Mouse (Mus musculus): ENCODE results near the gene Fev. TPM values are rescaled to one million over a fixed set of nuclear protein-coding genes. Genes with fewer than 3 reads are reported as not detected.

The Fev gene
- polyA plus RNA-seq, 1 experiment from 2014 or later = not detected

GRCm38 (mm10) chr1:74859223-74859984 is 25.8 kb downstream of the Fev start:
- H3K9me3 ChIP-seq = no peaks in the 10 kb centered on the region
- H3K27me3 ChIP-seq = 0 out of 2 replicates have a peak, but pooled peaks cover 8% of the 10 kb centered on the region
- no peaks in the 10 kb centered on the region for H3K36me3 ChIP-seq
- 36% methylated on average over 6 of the region's 6 CpGs for WGBS
- peak overlapping the region; percentile 85 for H3K4me2 ChIP-seq
- no peak overlapping the region for H3K27ac ChIP-seq (replicated peaks)
- ATAC-seq (ENCODE audit: low read depth) = no peak
- H3K4me3 ChIP-seq = peak overlapping the region; percentile 91
- peaks cover 48% of the 10 kb centered on the region for H3K4me1 ChIP-seq (replicated peaks)
- peak overlapping the region; percentile 96; the same call in 1 of the 2 replicates for H3K9ac ChIP-seq

GRCm38 (mm10) chr1:74858805-74859204 is 26.4 kb downstream of the Fev start:
- H3K4me1 ChIP-seq (replicated peaks) = peaks cover 54% of the 10 kb centered on the region
- H3K4me3 ChIP-seq = peak overlapping the region; percentile 91
- H3K9ac ChIP-seq = peak overlapping the region; percentile 96
- WGBS = 9% methylated on average over 16 of the region's 16 CpGs
- H3K4me2 ChIP-seq = peak overlapping the region; percentile 85
- peak overlapping the region; percentile 39 for H3K27ac ChIP-seq (replicated peaks)
- 0 out of 2 replicates have a peak, but pooled peaks cover 8% of the 10 kb centered on the region for H3K27me3 ChIP-seq
- no peaks in the 10 kb centered on the region for H3K36me3 ChIP-seq
- H3K9me3 ChIP-seq = no peaks in the 10 kb centered on the region
- ATAC-seq (ENCODE audit: low read depth) = no peak

- Histone ChIP-seq H3K9ac (peak overlapping the region; percentile 96), H3K4me2 (peak overlapping the region; percentile 85), H3K4me3 (peak overlapping the region; percentile 91), H3K9me3 (no peaks in the 10 kb centered on the region), H3K36me3 (no peaks in the 10 kb centered on the region), H3K4me1 (replicated peaks) (peaks cover 57% of the 10 kb centered on the region), H3K27me3 (peaks cover 8% of the 10 kb centered on the region; the same call in 1 of the 2 replicates), H3K27ac (replicated peaks) (peak overlapping the region; percentile 78)
- peak; percentile 56 for ATAC-seq (ENCODE audit: low read depth)
- under 1% methylated on average over 29 of the region's 29 CpGs for WGBS
These were observed 27.0 kb downstream of the Fev start for GRCm38 (mm10) chr1:74858171-74858719.

- 7% methylated on average over 4 of the region's 4 CpGs for WGBS
- Histone ChIP-seq H3K27me3 (peaks cover 14% of the 10 kb centered on the region), H3K4me1 (replicated peaks) (peaks cover 57% of the 10 kb centered on the region), H3K9me3 (no peaks in the 10 kb centered on the region), H3K36me3 (no peaks in the 10 kb centered on the region), H3K4me3 (peak overlapping the region; percentile 91), H3K27ac (replicated peaks) (peak overlapping the region; percentile 78), H3K9ac (peak overlapping the region; percentile 96), H3K4me2 (peak overlapping the region; percentile 85)
- ATAC-seq (ENCODE audit: low read depth) = no peak
These were observed 27.5 kb downstream of the Fev start for GRCm38 (mm10) chr1:74857677-74858076.

- Histone ChIP-seq H3K9me3 (no peaks in the 10 kb centered on the region), H3K36me3 (no peaks in the 10 kb centered on the region), H3K4me3 (peak overlapping the region; percentile 91), H3K4me2 (peak overlapping the region; percentile 85), H3K9ac (peak overlapping the region; percentile 96), H3K27me3 (peaks cover 18% of the 10 kb centered on the region), H3K27ac (replicated peaks) (no peak overlapping the region; the same call in 1 of the 2 replicates), H3K4me1 (replicated peaks) (peaks cover 58% of the 10 kb centered on the region)
- ATAC-seq (ENCODE audit: low read depth) = no peak
- WGBS = 4% methylated on average over 20 of the region's 20 CpGs
These were observed 28.0 kb downstream of the Fev start for GRCm38 (mm10) chr1:74857201-74857600.

GRCm38 (mm10) chr1:74856791-74857190 is 28.4 kb downstream of the Fev start:
- peak overlapping the region; percentile 85 for H3K4me2 ChIP-seq
- H3K9ac ChIP-seq = peak overlapping the region; percentile 96
- no peaks in the 10 kb centered on the region for H3K9me3 ChIP-seq
- no peak overlapping the region for H3K27ac ChIP-seq (replicated peaks)
- H3K36me3 ChIP-seq = no peaks in the 10 kb centered on the region
- WGBS = 4% methylated on average over 7 of the region's 7 CpGs
- peaks cover 19% of the 10 kb centered on the region for H3K27me3 ChIP-seq
- H3K4me3 ChIP-seq = peak overlapping the region; percentile 91
- no peak for ATAC-seq (ENCODE audit: low read depth)
- H3K4me1 ChIP-seq (replicated peaks) = peaks cover 62% of the 10 kb centered on the region

GRCm38 (mm10) chr1:74856439-74856720 is 28.8 kb downstream of the Fev start:
- Histone ChIP-seq H3K4me3 (peak overlapping the region; percentile 91), H3K4me1 (replicated peaks) (peaks cover 66% of the 10 kb centered on the region), H3K27ac (replicated peaks) (peak overlapping the region; percentile 94; the same call in 1 of the 2 replicates), H3K4me2 (peak overlapping the region; percentile 85), H3K9ac (peak overlapping the region; percentile 96), H3K9me3 (no peaks in the 10 kb centered on the region), H3K27me3 (peaks cover 19% of the 10 kb centered on the region), H3K36me3 (no peaks in the 10 kb centered on the region)
- WGBS = 2% methylated on average over 11 of the region's 11 CpGs
- no peak for ATAC-seq (ENCODE audit: low read depth)

GRCm38 (mm10) chr1:74855651-74856438 is 29.4 kb downstream of the Fev start:
- ATAC-seq (ENCODE audit: low read depth) = no peak
- peaks cover 72% of the 10 kb centered on the region for H3K4me1 ChIP-seq (replicated peaks)
- H3K27me3 ChIP-seq = peaks cover 21% of the 10 kb centered on the region
- no peaks in the 10 kb centered on the region for H3K36me3 ChIP-seq
- peak overlapping the region; percentile 94 for H3K27ac ChIP-seq (replicated peaks)
- peak overlapping the region; percentile 91 for H3K4me3 ChIP-seq
- H3K9ac ChIP-seq = peak overlapping the region; percentile 96
- peak overlapping the region; percentile 85 for H3K4me2 ChIP-seq
- H3K9me3 ChIP-seq = no peaks in the 10 kb centered on the region
- under 1% methylated on average over 72 of the region's 74 CpGs for WGBS

GRCm38 (mm10) chr1:74855156-74855555 is 30.1 kb downstream of the Fev start:
- peak overlapping the region; percentile 91 for H3K4me3 ChIP-seq
- WGBS = under 1% methylated on average over 47 of the region's 48 CpGs
- ATAC-seq (ENCODE audit: low read depth) = peak; percentile 6
- H3K27me3 ChIP-seq = peaks cover 26% of the 10 kb centered on the region
- H3K4me2 ChIP-seq = peak overlapping the region; percentile 85
- no peaks in the 10 kb centered on the region for H3K36me3 ChIP-seq
- peaks cover 75% of the 10 kb centered on the region for H3K4me1 ChIP-seq (replicated peaks)
- H3K27ac ChIP-seq (replicated peaks) = peak overlapping the region; percentile 94
- H3K9ac ChIP-seq = peak overlapping the region; percentile 96
- no peaks in the 10 kb centered on the region for H3K9me3 ChIP-seq

GRCm38 (mm10) chr1:74854306-74855056 is 30.7 kb downstream of the Fev start, which contains the start of gene Cdk5r2:
Gene Cdk5r2 (plus strand): TSS chr1:74854934.
- peaks cover 29% of the 10 kb centered on the region for H3K27me3 ChIP-seq
- ATAC-seq (ENCODE audit: low read depth) = peak; percentile 88
- 3% methylated on average over 38 of the region's 39 CpGs for WGBS
- H3K36me3 ChIP-seq = no peaks in the 10 kb centered on the region
- peak within 1 kb of the TSS; percentile 94 for H3K27ac ChIP-seq (replicated peaks)
- H3K9ac ChIP-seq = peak within 1 kb of the TSS; percentile 96
- H3K9me3 ChIP-seq = no peaks in the 10 kb centered on the region
- H3K4me2 ChIP-seq = peak within 1 kb of the TSS; percentile 85
- peaks cover 70% of the 10 kb centered on the region for H3K4me1 ChIP-seq (replicated peaks)
- peak within 1 kb of the TSS; percentile 91 for H3K4me3 ChIP-seq

GRCm38 (mm10) chr1:74851001-74851775 is 34.0 kb downstream of the Fev start:
- Histone ChIP-seq H3K27me3 (peaks cover 21% of the 10 kb centered on the region), H3K9me3 (no peaks in the 10 kb centered on the region), H3K9ac (peak overlapping the region; percentile 4; the same call in 1 of the 2 replicates), H3K27ac (replicated peaks) (no peak overlapping the region; the same call in 1 of the 2 replicates), H3K4me3 (no peak overlapping the region), H3K4me1 (replicated peaks) (peaks cover 37% of the 10 kb centered on the region), H3K4me2 (no peak overlapping the region), H3K36me3 (no peaks in the 10 kb centered on the region)
- ATAC-seq (ENCODE audit: low read depth) = no peak
- 19% methylated on average over 6 of the region's 6 CpGs for WGBS
